Mouse (Mus musculus): ENCODE data around the gene Kctd12. TPM values are rescaled to one million over a fixed set of nuclear protein-coding genes. Genes with fewer than 3 reads are reported as not detected.

Gene Kctd12
- polyA plus RNA-seq, 1 experiment from 2014 or later = 74.4 TPM

- H3K27ac ChIP-seq (replicated peaks; ENCODE audit: low read depth, low read length) = no peak overlapping the region
- no peak for ATAC-seq (ENCODE audit: low read depth)
- no peaks in the 10 kb centered on the region for H3K9me3 ChIP-seq (ENCODE audit: control insufficient read depth, low read length)
- H3K4me1 ChIP-seq (ENCODE audit: control insufficient read depth, insufficient read depth, low read length) = no peaks in the 10 kb centered on the region
- H3K36me3 ChIP-seq (ENCODE audit: control insufficient read depth, insufficient read depth, low read length) = no peaks in the 10 kb centered on the region
- WGBS = 58% methylated on average over 2 of the region's 2 CpGs
- no peaks in the 10 kb centered on the region for H3K27me3 ChIP-seq (replicated peaks; ENCODE audit: control insufficient read depth, insufficient read depth, low read length)
- no peak overlapping the region for H3K9ac ChIP-seq (ENCODE audit: low read depth, low read length)
- no peak for DNase-seq (ENCODE audit: low spot score)
- H3K4me2 ChIP-seq (ENCODE audit: low read depth, low read length) = no peak overlapping the region
- H3K4me3 ChIP-seq (ENCODE audit: low read depth, low read length) = no peak overlapping the region
Observed at GRCm38 (mm10) chr14:102947796-102948195, 34.6 kb downstream of the Kctd12 start.

- Histone ChIP-seq H3K27ac (replicated peaks; ENCODE audit: low read depth, low read length) (no peak overlapping the region), H3K36me3 (ENCODE audit: control insufficient read depth, insufficient read depth, low read length) (no peaks in the 10 kb centered on the region), H3K9me3 (ENCODE audit: control insufficient read depth, low read length) (no peaks in the 10 kb centered on the region), H3K4me2 (ENCODE audit: low read depth, low read length) (no peak overlapping the region), H3K4me3 (ENCODE audit: low read depth, low read length) (no peak overlapping the region), H3K27me3 (replicated peaks; ENCODE audit: control insufficient read depth, insufficient read depth, low read length) (no peaks in the 10 kb centered on the region), H3K9ac (ENCODE audit: low read depth, low read length) (no peak overlapping the region), H3K4me1 (ENCODE audit: control insufficient read depth, insufficient read depth, low read length) (no peaks in the 10 kb centered on the region)
- 74% methylated on average over 2 of the region's 2 CpGs for WGBS
- no peak for ATAC-seq (ENCODE audit: low read depth)
- DNase-seq (ENCODE audit: low spot score) = no peak
Observed at GRCm38 (mm10) chr14:102942222-102942843, 40.1 kb downstream of the Kctd12 start.

GRCm38 (mm10) chr14:102934878-102935277 is 47.6 kb downstream of the Kctd12 start:
- Histone ChIP-seq H3K4me2 (ENCODE audit: low read depth, low read length) (no peak overlapping the region), H3K9ac (ENCODE audit: low read depth, low read length) (no peak overlapping the region), H3K9me3 (ENCODE audit: control insufficient read depth, low read length) (no peaks in the 10 kb centered on the region), H3K36me3 (ENCODE audit: control insufficient read depth, insufficient read depth, low read length) (no peaks in the 10 kb centered on the region), H3K27me3 (replicated peaks; ENCODE audit: control insufficient read depth, insufficient read depth, low read length) (no peaks in the 10 kb centered on the region), H3K4me3 (ENCODE audit: low read depth, low read length) (no peak overlapping the region), H3K27ac (replicated peaks; ENCODE audit: low read depth, low read length) (no peak overlapping the region), H3K4me1 (ENCODE audit: control insufficient read depth, insufficient read depth, low read length) (no peaks in the 10 kb centered on the region)
- no peak for DNase-seq (ENCODE audit: low spot score)
- 81% methylated on average over 2 of the region's 2 CpGs for WGBS
- no peak for ATAC-seq (ENCODE audit: low read depth)

- no peak overlapping the region for H3K27ac ChIP-seq (replicated peaks; ENCODE audit: low read depth, low read length)
- no peaks in the 10 kb centered on the region for H3K4me1 ChIP-seq (ENCODE audit: control insufficient read depth, insufficient read depth, low read length)
- WGBS = 44% methylated on average over 1 of the region's 1 CpGs
- H3K36me3 ChIP-seq (ENCODE audit: control insufficient read depth, insufficient read depth, low read length) = no peaks in the 10 kb centered on the region
- H3K4me3 ChIP-seq (ENCODE audit: low read depth, low read length) = no peak overlapping the region
- ATAC-seq (ENCODE audit: low read depth) (no peak), DNase-seq (ENCODE audit: low spot score) (no peak)
- H3K9me3 ChIP-seq (ENCODE audit: control insufficient read depth, low read length) = no peaks in the 10 kb centered on the region
- no peaks in the 10 kb centered on the region for H3K27me3 ChIP-seq (replicated peaks; ENCODE audit: control insufficient read depth, insufficient read depth, low read length)
- no peak overlapping the region for H3K9ac ChIP-seq (ENCODE audit: low read depth, low read length)
- no peak overlapping the region for H3K4me2 ChIP-seq (ENCODE audit: low read depth, low read length)
Observed at GRCm38 (mm10) chr14:102930933-102931332, 51.5 kb downstream of the Kctd12 start.

GRCm38 (mm10) chr14:102929545-102929944 is 52.9 kb downstream of the Kctd12 start:
- ATAC-seq (ENCODE audit: low read depth) (no peak), DNase-seq (ENCODE audit: low spot score) (no peak)
- H3K36me3 ChIP-seq (ENCODE audit: control insufficient read depth, insufficient read depth, low read length) = no peaks in the 10 kb centered on the region
- WGBS = 84% methylated on average over 3 of the region's 3 CpGs
- no peak overlapping the region for H3K4me3 ChIP-seq (ENCODE audit: low read depth, low read length)
- no peaks in the 10 kb centered on the region for H3K9me3 ChIP-seq (ENCODE audit: control insufficient read depth, low read length)
- H3K27ac ChIP-seq (replicated peaks; ENCODE audit: low read depth, low read length) = no peak overlapping the region
- H3K27me3 ChIP-seq (replicated peaks; ENCODE audit: control insufficient read depth, insufficient read depth, low read length) = no peaks in the 10 kb centered on the region
- H3K9ac ChIP-seq (ENCODE audit: low read depth, low read length) = no peak overlapping the region
- H3K4me2 ChIP-seq (ENCODE audit: low read depth, low read length) = no peak overlapping the region
- no peaks in the 10 kb centered on the region for H3K4me1 ChIP-seq (ENCODE audit: control insufficient read depth, insufficient read depth, low read length)

GRCm38 (mm10) chr14:102927847-102928466 is 54.5 kb downstream of the Kctd12 start:
- H3K9me3 ChIP-seq (ENCODE audit: control insufficient read depth, low read length) = no peaks in the 10 kb centered on the region
- no peak overlapping the region for H3K27ac ChIP-seq (replicated peaks; ENCODE audit: low read depth, low read length)
- 80% methylated on average over 5 of the region's 5 CpGs for WGBS
- H3K4me2 ChIP-seq (ENCODE audit: low read depth, low read length) = no peak overlapping the region
- ATAC-seq (ENCODE audit: low read depth) (no peak), DNase-seq (ENCODE audit: low spot score) (no peak)
- H3K4me1 ChIP-seq (ENCODE audit: control insufficient read depth, insufficient read depth, low read length) = no peaks in the 10 kb centered on the region
- no peaks in the 10 kb centered on the region for H3K27me3 ChIP-seq (replicated peaks; ENCODE audit: control insufficient read depth, insufficient read depth, low read length)
- H3K4me3 ChIP-seq (ENCODE audit: low read depth, low read length) = no peak overlapping the region
- no peaks in the 10 kb centered on the region for H3K36me3 ChIP-seq (ENCODE audit: control insufficient read depth, insufficient read depth, low read length)
- H3K9ac ChIP-seq (ENCODE audit: low read depth, low read length) = no peak overlapping the region

Small RNAs within 50 kb of the gene (microRNA-seq; reads per million reads assigned to microRNA genes)
- gene Mir5130 (ENCODE audit: borderline number of aligned reads) = 3.2 reads per million, percentile 15 among the genes with 10 or more reads in this experiment

Other genes starting within 250 kb of the Kctd12 start
- 0.06 TPM in 1 of 2 replicates, not detected in the other for gene Acod1, start 64.3 kb upstream of the Kctd12 start, polyA plus RNA-seq (2014; fragmentation: Nextera tagmentation; extraction: Ambion mirVana)
- 34.3 and 34.9 TPM in 2 replicates for gene Cln5, start 87.6 kb upstream of the Kctd12 start, polyA plus RNA-seq (2014; fragmentation: Nextera tagmentation; extraction: Ambion mirVana)
- gene Fbxl3, start 116.9 kb upstream of the Kctd12 start, polyA plus RNA-seq (2014; fragmentation: Nextera tagmentation; extraction: Ambion mirVana) = 34.1 and 35.0 TPM in 2 replicates

All from embryonic facial prominence, embryonic 14.5 days (tissue).